Mouse (Mus musculus) heart, postnatal 0 days (tissue): ENCODE measurements around the gene Grb10.

Source experiments
- CTCF ChIP-seq: IDR thresholded peaks from 2 replicates; pipeline ENCODE4 v1.5.1; 2016; ENCODE audit warnings: antibody characterized with exemption, control low read depth, low read depth
- EP300 ChIP-seq: IDR thresholded peaks from 2 replicates; pipeline ENCODE4 v1.6.1; 2016; ENCODE audit warnings: antibody characterized with exemption, low read depth

GRCm38 (mm10) chr11:11962629-11962954, 75.9 kb downstream of the Grb10 start:
- TF ChIP-seq CTCF: no peak
- no peak for TF ChIP-seq EP300
